Mouse (Mus musculus) forebrain, embryonic 14.5 days (tissue): Measurements from ENCODE around the gene Minos1. TPM values are rescaled to one million over a fixed set of nuclear protein-coding genes. Genes with fewer than 3 reads are reported as not detected.

Source experiments
- ATAC-seq: fragments of 200-750 bp; cut with Nextera tagmentation; 2 replicates; pipeline ENCODE4 v1.8.0; 2017; ENCODE audit warnings: mild to moderate bottlenecking, moderate library complexity
- DNase-seq: peaks from one replicate; pipeline ENCODE4 v3.0.0-alpha.2; 2015; ENCODE audit warnings: low spot score
- H3K27ac ChIP-seq: fragments of 300-500 bp; sonication (generic); 2 replicates; pipeline ENCODE4 v1.5.1; 2014; ENCODE audit warnings: low read depth, mild to moderate bottlenecking, control low read depth, low read length, moderate library complexity
- H3K27me3 ChIP-seq: fragments of 300-500 bp; sonication (generic); replicated peaks from 2 replicates; pipeline ENCODE4 v1.6.1; 2014; ENCODE audit warnings: low read length, control low read depth, mixed read lengths; ENCODE audit not compliant: control insufficient read depth, insufficient read depth
- H3K36me3 ChIP-seq: fragments of 300-500 bp; sonication (generic); 2 replicates; pipeline ENCODE4 v1.6.1; 2014; ENCODE audit warnings: low read length, control low read depth; ENCODE audit not compliant: control insufficient read depth, insufficient read depth
- H3K4me1 ChIP-seq: fragments of 300-500 bp; sonication (generic); 2 replicates; pipeline ENCODE4 v1.6.1; 2014; ENCODE audit warnings: antibody characterized with exemption, low read length, control low read depth; ENCODE audit not compliant: control insufficient read depth, insufficient read depth
- H3K4me2 ChIP-seq: fragments of 300-500 bp; sonication (generic); 2 replicates; pipeline ENCODE4 v1.6.1; 2014; ENCODE audit warnings: mild to moderate bottlenecking, control low read depth, low read length
- H3K4me3 ChIP-seq: fragments of 300-500 bp; sonication (generic); 2 replicates; pipeline ENCODE4 v1.5.1; 2014; ENCODE audit warnings: low read depth, low read length, control low read depth
- H3K9ac ChIP-seq: fragments of 300-500 bp; sonication (generic); 2 replicates; pipeline ENCODE4 v1.6.1; 2014; ENCODE audit warnings: mild to moderate bottlenecking, low read length, control low read depth, moderate library complexity
- H3K9me3 ChIP-seq: fragments of 300-500 bp; sonication (generic); replicated peaks from 2 replicates; pipeline ENCODE4 v1.6.1; 2016; ENCODE audit warnings: low read length, control low read depth, mixed read lengths; ENCODE audit not compliant: control insufficient read depth
- WGBS: fragments of 180-500 bp; shearing (Covaris S2); extraction: QIAGEN DNeasy Blood & Tissue Kit; methylation state at CpG from one replicate; pipeline ENCODE4 v1.1.7; 2014; 5-methylcytosine and 5-hydroxymethylcytosine counted together
- polyA plus RNA-seq: library from polyadenylated mRNA; unstranded; fragments of >200 nt; fragmentation: Nextera tagmentation; extraction: Ambion mirVana; gene quantifications from 2 replicates; pipeline ENCODE4 v1.2.1, GENCODE M21; 2014

Gene Minos1
- polyA plus RNA-seq, 1 experiment from 2014 or later: 472 TPM

DNA sequence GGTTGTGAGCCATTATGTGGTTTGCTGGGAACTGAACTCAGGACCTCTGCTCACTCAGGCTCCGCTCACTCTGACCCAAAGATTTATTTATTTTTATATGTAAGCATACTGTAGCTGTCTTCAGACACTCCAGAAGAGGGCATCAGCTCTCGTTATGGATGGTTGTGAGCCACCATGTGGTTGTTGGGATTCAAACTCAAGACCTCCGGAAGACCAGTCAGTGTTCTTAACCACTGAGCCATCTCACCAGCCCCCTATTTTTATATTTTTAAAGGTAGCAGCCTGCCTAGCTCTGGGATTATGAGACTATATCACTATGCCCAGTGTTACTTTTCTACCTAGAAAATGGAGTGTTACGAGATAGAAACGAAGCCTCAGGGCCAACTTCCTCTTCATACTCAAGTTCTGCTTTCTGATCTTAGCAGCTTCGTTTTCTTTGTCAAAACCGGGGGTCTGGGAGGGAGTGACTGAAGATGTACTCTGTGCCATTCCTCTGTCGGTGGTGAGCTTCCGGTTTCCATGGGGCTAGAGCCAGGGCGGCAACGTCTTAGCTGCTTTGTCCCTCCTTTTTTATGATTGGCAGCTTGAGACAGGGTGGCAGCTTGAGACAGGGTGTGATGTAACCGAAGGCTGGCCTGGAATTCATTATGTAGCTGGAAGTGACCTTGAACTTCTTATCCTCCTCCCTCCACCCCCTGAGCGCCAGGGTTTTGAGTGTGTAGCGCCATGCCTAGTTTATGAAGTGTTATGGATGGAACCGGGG, 38.3 kb upstream of the Minos1 start:
- no peak overlapping the region for H3K4me2 ChIP-seq
- no peaks in the 10 kb centered on the region for H3K9me3 ChIP-seq
- H3K27me3 ChIP-seq: no peaks in the 10 kb centered on the region
- DNase-seq: no peak
- H3K36me3 ChIP-seq: no peaks in the 10 kb centered on the region
- no peak for ATAC-seq
- H3K27ac ChIP-seq: no peak overlapping the region
- H3K4me3 ChIP-seq: no peak overlapping the region
- H3K9ac ChIP-seq: no peak overlapping the region
- 79% methylated on average over 15 of the region's 15 CpGs for WGBS
- H3K4me1 ChIP-seq: no peaks in the 10 kb centered on the region

DNA sequence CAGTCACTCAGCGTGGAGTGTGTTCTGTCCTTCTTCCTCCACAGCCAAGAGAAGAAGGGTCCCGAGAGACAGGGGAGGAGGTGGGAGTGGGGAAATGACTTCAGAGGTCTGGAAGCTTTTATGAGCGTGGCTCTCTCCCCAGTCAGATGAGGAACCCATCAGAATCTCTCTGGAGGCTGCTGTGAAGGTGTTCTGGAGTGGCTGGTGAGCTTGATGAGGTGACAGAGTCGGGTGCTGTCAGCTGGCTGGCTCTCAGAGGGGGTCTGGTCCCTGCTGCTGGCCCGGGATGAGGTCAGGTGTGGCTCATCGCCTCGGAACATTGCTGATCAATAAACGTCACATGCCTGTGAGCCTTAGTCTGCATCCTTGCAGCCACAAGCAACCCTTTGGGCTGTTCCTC, 36.2 kb upstream of the Minos1 start:
- no peak overlapping the region for H3K4me2 ChIP-seq
- no peaks in the 10 kb centered on the region for H3K9me3 ChIP-seq
- DNase-seq (no peak), ATAC-seq (no peak)
- H3K36me3 ChIP-seq: no peaks in the 10 kb centered on the region
- H3K27me3 ChIP-seq: no peaks in the 10 kb centered on the region
- no peak overlapping the region for H3K4me3 ChIP-seq
- H3K4me1 ChIP-seq: no peaks in the 10 kb centered on the region
- H3K9ac ChIP-seq: no peak overlapping the region
- H3K27ac ChIP-seq: no peak overlapping the region
- WGBS: 77% methylated on average over 8 of the region's 8 CpGs

DNA sequence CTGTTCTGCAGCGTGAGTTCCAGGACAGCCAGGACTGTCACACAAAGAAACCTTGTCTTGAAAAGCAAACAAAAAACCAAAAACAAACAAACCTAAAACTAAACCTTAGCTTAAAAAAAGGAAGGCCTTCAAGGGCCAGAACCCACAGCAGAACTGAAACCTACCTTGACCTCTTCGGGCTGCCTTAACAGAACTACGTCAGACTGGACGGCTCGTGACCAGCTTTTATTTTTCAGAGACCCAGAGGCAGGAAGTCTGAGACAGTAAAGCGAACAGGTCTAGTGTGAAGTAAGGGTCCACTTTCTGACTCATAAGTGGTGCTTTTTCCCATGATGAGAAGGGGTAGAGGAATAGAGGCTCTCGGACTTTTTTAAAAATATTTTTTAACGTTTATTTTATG, 35.3 kb upstream of the Minos1 start:
- 90% methylated on average over 8 of the region's 8 CpGs for WGBS
- no peak overlapping the region for H3K27ac ChIP-seq
- no peak overlapping the region for H3K9ac ChIP-seq
- H3K4me3 ChIP-seq: no peak overlapping the region
- no peaks in the 10 kb centered on the region for H3K9me3 ChIP-seq
- no peaks in the 10 kb centered on the region for H3K36me3 ChIP-seq
- H3K4me1 ChIP-seq: no peaks in the 10 kb centered on the region
- H3K27me3 ChIP-seq: no peaks in the 10 kb centered on the region
- DNase-seq (no peak), ATAC-seq (no peak)
- no peak overlapping the region for H3K4me2 ChIP-seq

DNA sequence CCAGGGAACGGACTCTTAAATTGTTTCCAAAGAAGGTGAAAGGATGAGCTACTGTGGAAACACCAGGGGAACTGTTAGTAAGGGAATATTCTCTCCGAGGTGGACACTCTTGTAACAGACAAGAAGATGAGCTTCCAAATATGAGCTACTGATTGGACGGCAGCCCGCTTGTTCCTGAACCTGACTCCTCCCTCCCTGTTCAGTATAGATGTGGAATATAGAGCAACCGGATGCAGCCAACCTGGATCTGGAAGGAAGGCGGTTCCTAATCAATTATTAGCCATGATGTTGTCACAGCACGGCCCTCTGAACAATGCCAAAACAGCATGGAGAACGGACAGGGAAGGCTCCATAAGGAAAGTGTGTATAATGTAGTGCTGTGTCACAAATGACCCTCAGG, 34.3 kb upstream of the Minos1 start:
- WGBS: 83% methylated on average over 8 of the region's 8 CpGs
- no peaks in the 10 kb centered on the region for H3K9me3 ChIP-seq
- no peaks in the 10 kb centered on the region for H3K4me1 ChIP-seq
- H3K4me2 ChIP-seq: no peak overlapping the region
- H3K27me3 ChIP-seq: no peaks in the 10 kb centered on the region
- H3K9ac ChIP-seq: no peak overlapping the region
- H3K4me3 ChIP-seq: no peak overlapping the region
- H3K27ac ChIP-seq: no peak overlapping the region
- ATAC-seq (no peak), DNase-seq (no peak)
- no peaks in the 10 kb centered on the region for H3K36me3 ChIP-seq

DNA sequence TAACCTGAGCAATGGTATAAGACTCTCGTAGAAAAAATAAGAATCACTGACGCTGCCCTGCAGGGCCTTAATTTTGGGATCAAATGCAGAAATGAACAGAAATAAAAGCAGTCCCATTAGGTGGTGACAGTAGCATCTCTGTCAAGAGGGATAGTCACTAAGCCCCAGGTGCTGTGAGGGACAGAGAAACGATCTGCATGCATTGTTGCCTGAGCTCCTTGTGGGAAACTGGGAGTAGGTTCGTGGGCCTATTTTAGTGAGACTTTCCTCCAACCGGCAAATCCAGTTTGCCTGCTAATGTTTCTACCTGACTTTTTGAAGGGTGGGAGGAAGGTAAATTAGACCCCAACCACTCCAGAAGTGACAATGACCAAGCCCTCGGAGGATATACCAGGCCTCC, 33.2 kb upstream of the Minos1 start:
- 89% methylated on average over 6 of the region's 6 CpGs for WGBS
- Histone ChIP-seq H3K36me3 (no peaks in the 10 kb centered on the region), H3K27ac (no peak overlapping the region), H3K9ac (no peak overlapping the region), H3K4me1 (no peaks in the 10 kb centered on the region), H3K4me2 (no peak overlapping the region), H3K9me3 (no peaks in the 10 kb centered on the region), H3K4me3 (no peak overlapping the region), H3K27me3 (no peaks in the 10 kb centered on the region)
- DNase-seq (no peak), ATAC-seq (no peak)

DNA sequence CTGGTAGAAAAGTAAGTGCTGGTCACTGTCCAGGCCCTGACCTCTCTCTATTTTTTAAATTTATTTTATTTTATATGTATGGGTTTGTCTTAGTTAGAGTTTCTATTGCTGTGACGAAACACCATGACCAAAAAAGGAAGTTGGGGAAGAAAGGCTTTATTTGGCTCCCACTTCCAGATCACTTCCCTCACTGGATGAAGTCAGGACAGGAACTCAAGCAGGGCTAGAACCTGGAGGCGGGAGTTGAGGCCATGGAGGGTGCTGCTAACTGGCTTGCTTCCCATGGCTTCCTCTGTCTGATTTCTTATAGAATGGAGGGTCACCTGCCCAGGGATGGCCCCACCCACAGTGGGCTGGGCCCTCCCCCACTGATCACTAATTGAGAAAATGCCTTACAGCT, 30.2 kb upstream of the Minos1 start:
- 84% methylated on average over 2 of the region's 2 CpGs for WGBS
- DNase-seq: no peak
- Histone ChIP-seq H3K4me2 (no peak overlapping the region), H3K36me3 (no peaks in the 10 kb centered on the region), H3K9ac (no peak overlapping the region), H3K27me3 (no peaks in the 10 kb centered on the region), H3K27ac (no peak overlapping the region), H3K4me1 (no peaks in the 10 kb centered on the region), H3K9me3 (no peaks in the 10 kb centered on the region), H3K4me3 (no peak overlapping the region)
- no peak for ATAC-seq

DNA sequence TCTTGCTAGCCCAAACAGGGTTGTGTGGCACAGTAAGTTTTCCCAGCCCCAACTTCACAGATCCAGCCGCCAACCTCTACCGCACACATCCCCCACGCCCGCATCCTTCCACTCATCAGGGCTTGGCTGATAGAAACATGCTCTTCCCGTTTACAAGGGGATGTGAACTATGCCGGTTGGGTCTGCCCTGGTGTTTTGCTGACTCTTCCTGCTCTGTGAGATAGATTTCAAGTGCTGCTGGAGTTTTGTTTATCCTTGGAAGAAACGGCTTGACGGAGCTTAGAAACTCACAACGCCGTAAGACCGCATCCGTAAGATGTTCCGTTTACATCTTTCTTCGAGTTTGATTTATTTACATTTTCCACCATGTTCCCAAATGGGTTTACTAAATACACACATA, 27.4 kb upstream of the Minos1 start:
- no peak overlapping the region for H3K9ac ChIP-seq
- no peak overlapping the region for H3K4me2 ChIP-seq
- H3K27ac ChIP-seq: no peak overlapping the region
- no peak overlapping the region for H3K4me3 ChIP-seq
- H3K36me3 ChIP-seq: no peaks in the 10 kb centered on the region
- WGBS: 91% methylated on average over 14 of the region's 14 CpGs
- ATAC-seq: no peak
- H3K27me3 ChIP-seq: no peaks in the 10 kb centered on the region
- H3K4me1 ChIP-seq: no peaks in the 10 kb centered on the region
- no peak for DNase-seq
- no peaks in the 10 kb centered on the region for H3K9me3 ChIP-seq

DNA sequence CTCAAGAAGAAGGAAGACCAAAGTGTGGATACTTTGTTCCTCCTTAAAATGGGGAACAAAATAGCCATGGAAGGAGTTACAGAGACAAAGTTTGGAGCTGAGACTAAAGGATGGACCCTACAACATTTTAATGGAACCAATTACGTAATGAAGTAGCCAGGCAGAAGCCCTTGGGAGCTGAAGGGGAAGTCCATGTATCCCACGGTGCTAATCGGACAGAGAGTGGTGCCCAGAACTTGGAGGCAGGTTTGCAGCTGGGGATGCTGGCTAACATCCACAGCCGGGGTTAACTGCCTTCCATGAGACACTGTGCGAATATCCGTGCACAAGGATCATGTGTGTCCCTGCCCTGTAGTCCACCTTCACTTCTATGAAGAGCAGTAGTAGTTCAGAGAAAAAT, 25.6 kb upstream of the Minos1 start:
- Histone ChIP-seq H3K9me3 (no peaks in the 10 kb centered on the region), H3K4me2 (no peak overlapping the region), H3K4me1 (no peaks in the 10 kb centered on the region), H3K9ac (no peak overlapping the region), H3K4me3 (no peak overlapping the region), H3K36me3 (no peaks in the 10 kb centered on the region), H3K27me3 (no peaks in the 10 kb centered on the region), H3K27ac (no peak overlapping the region)
- ATAC-seq: no peak
- no peak for DNase-seq
- WGBS: 89% methylated on average over 6 of the region's 6 CpGs

DNA sequence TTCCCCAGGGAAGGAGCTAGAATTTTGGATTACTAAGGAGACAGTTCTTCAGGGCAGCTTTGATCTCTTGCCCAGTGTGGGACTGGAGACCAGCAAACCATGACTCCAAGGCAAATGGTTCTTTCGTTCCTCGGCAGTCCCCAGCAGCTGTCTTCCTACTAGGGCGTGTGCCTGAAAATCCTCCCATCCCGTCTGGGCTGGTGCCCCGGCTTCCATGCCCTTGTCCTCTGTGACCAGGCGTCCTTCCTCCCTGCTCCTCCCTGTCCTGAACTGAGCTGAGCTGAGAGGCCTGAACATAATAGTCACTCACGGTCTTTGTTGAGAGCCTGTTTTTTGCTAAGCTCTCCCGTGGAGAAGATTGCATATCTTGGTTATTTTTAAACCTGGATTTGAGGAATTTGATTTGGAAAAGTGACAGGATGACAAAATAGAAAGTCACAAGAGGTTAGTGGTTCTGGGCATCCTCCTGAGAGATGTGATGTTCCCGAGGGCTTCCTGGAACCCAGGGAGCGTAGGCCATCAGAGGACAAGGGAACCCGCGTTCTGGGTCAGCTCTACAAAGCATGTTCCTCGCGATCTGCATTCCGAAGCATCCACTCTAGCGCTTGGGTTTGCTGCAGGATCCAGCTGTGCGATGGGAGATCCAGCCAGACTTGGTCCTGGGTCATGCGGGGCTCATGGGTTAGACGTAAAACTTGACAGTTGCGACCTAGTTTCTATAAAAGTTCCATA, 23.8 kb upstream of the Minos1 start:
- ATAC-seq: no peak
- H3K4me3 ChIP-seq: no peak overlapping the region

More for the DNA sequence above, 23.8 kb upstream of the Minos1 start:
- H3K4me2 ChIP-seq: no peak overlapping the region
- H3K9me3 ChIP-seq: no peaks in the 10 kb centered on the region
- no peaks in the 10 kb centered on the region for H3K27me3 ChIP-seq
- DNase-seq: no peak
- no peak overlapping the region for H3K9ac ChIP-seq
- H3K4me1 ChIP-seq: no peaks in the 10 kb centered on the region
- WGBS: 82% methylated on average over 20 of the region's 20 CpGs
- no peaks in the 10 kb centered on the region for H3K36me3 ChIP-seq
- H3K27ac ChIP-seq: no peak overlapping the region
